Mouse (Mus musculus): ENCODE data around the gene Rnf186.

Rnf186 gene

DNA sequence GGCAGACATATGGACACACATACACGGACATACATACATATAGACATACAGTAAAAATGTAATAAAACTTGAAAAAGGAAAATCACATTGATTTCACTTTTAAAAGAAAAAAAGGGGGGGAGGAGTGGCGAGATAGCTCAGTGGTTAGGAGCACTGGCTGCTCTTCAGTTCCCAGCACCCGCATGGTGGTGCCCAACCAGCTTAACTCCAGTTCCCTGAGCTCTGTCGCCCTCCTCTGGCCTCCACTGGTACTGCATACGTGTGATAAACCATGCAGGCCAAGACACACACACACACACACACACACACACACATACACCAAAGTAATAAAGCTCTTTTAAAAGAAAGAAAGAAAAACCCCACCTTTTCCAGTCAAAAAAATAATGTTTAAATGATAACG lies 47.9 kb downstream of the Rnf186 start:
- no peak for DNase-seq
